Mouse (Mus musculus) cortical plate, adult 2 months (tissue): ENCODE data around the gene Vmac.

Source experiments
- CTCF ChIP-seq: fragments of 200-500 bp; IDR thresholded peaks from 2 replicates; pipeline ENCODE4 v1.5.1; 2011; ENCODE audit warnings: mild to moderate bottlenecking, control low read depth, low read length; ENCODE audit not compliant: insufficient read depth; ENCODE audit errors: extremely low read depth
- POLR2A ChIP-seq: fragments of 200-500 bp; IDR thresholded peaks from 2 replicates; pipeline ENCODE4 v1.6.1; 2011; ENCODE audit warnings: mild to moderate bottlenecking, low read length, control low read depth; ENCODE audit not compliant: insufficient read depth; ENCODE audit errors: extremely low read depth

DNA sequence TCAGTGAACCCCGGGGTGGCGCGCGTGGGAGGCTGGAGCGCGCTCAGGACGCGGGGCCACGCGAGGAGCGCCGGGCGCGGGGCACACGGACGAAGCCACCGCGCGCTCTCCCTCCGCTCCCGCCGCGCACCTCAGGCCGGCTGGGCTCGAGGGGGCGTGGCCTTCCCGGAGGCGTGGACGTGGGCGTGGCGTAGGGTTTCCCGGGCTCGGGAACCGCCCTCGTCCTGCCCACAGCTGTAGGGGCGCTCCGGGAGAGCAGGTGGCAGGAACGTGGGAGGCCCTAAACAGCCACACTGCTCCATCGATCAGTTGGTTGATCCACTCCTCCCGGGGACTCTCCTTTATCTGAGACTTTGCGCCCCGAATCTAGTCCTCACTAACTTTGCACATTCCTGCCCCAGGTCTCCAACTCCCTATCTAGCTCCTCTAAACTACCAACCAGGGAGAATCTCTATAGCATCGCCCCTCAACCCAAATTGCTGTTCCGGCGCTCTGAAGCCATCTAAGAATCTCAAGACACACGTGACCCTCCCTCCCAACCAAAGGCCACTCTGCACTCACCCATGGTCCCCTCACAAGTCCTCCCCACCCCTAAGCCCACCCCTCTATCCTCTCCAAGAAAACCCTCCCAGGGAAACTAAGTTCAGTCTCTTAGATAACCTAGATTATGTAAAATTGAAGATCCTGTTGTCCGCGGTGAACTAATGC lies 39.7 kb upstream of the Vmac start, which contains the start of gene Nrtn:
- TF ChIP-seq CTCF: no peak
- no peak for TF ChIP-seq POLR2A
